Mouse (Mus musculus) testis, postnatal 14 days (tissue): ENCODE measurements around the gene Glyr1.

ENCODE experiments used
- DNase-seq: peaks from one replicate; pipeline ENCODE4 v3.0.0; 2021; ENCODE audit warnings: low spot score

The Glyr1 gene

GRCm38 (mm10) chr16:5049774-5050234 is at the start of gene Glyr1, which contains the start of gene Ubn1:
Gene Glyr1 (minus strand): TSS chr16:5049863.
Gene Ubn1 (plus strand): TSS chr16:5050057.
- peak; percentile 100 for DNase-seq

DNA sequence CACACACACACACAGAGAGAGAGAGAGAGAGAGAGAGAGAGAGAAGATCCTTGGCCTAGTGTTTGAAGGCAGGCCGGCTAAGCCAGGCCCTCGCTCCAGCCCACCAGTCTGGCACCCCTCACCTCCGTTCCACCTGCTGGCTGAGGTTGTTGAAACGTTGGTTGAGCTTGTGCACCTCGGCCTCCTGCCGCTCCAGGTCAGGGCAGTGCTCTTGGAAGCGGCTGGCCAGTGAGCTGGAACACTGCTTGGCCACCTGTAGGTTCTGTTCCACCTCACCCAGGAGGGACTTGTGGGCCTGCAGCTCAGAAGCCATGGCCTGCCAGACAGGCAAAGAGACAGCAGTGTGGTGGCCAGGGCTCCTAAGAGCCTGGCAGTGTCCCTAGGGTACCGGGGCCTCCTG is 46.8 kb upstream of the Glyr1 start:
- DNase-seq = no peak

DNA sequence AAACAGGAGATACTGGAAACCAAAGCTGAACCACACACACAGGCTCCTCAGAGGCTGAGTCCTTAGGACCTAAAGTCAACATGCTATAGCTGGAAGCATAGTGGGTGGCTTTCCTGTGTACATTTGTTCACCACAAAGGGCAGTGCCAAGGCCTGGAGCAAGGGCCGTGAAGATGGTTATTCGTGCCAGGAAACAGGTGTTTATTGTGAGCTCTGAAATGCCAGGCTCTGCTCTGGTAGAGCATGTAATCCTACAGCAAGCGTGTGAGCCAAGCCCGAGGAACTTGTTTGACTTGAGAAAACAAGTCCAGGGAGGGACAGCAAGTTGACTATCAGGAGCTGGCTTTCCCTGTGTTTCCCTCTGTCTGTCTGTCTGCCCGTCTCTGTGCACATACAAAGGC is 43.6 kb upstream of the Glyr1 start:
- DNase-seq = no peak

GRCm38 (mm10) chr16:5089021-5089420 is 39.4 kb upstream of the Glyr1 start:
- DNase-seq = no peak

- no peak for DNase-seq
Observed at GRCm38 (mm10) chr16:5086179-5086578, 36.5 kb upstream of the Glyr1 start.

GRCm38 (mm10) chr16:5085196-5085595 is 35.5 kb upstream of the Glyr1 start:
- no peak for DNase-seq

- no peak for DNase-seq
Observed at GRCm38 (mm10) chr16:5074341-5074740, 24.7 kb upstream of the Glyr1 start.

- no peak for DNase-seq
Observed at GRCm38 (mm10) chr16:5071974-5072373, 22.3 kb upstream of the Glyr1 start.

- no peak for DNase-seq
Observed at GRCm38 (mm10) chr16:5070321-5070720, 20.7 kb upstream of the Glyr1 start.

DNA sequence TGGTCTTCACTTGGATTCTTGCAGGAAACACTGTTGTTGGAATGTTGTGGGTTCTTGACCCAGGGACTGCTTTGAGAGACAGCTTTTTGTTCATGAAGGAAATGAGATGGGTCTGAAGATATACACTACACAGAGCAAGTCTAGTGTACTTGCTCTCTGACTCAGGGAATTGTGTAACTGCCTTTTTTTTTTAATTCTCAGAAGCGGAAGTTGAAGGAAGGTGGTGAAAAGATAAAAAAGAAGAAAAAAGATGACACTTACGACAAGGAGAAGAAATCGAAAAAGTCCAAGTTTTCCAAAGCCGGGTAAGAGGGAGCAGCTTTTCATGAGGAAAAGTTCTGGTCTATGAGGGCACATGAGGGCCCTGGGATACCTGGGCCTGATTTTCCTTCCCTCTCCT is 13.8 kb upstream of the Glyr1 start:
- DNase-seq = no peak

- no peak for DNase-seq
Observed at GRCm38 (mm10) chr16:5058114-5058513, 8.5 kb upstream of the Glyr1 start.

DNA sequence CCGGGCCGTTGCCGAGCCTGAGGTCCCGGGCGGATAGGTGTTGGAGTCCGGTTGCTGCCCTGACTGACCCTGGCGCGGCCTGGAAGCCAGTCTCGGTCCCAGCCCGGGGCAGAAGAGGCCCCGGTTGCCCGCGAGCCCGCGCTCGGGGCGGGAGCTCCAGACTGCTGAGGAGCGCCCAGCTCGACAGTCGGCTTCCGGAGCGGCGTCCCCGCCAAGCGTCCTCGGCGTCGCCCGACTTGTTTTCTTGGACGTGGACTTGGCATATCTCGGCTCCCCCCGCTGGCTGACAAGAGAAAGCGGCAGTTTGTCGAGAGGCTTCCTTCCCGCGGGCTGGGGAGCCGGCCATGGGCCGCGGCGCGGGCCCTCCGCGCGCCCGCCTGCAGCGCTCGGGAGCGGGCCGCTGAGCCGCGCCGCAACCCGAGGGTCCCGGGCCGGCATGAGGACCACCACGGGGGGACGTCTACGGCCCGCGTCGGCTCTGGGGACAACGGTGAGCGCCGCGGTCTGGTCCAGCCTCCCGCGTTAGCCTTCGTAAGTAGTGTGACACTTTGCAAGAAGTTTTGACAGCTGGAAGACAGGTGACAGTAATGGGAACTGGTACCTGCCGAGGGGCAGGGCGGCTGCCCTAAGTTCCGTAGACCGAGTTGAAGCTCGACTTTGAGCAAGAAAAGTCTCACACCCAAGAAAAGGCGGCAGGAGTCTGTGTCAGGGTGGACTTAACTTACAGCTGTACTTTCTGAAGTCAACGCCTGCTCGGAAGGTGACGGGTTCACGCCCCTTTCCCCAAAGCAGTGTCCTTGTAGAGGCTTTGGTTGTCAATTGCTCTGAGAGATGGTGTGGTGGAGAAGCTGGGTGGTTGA is 818 bp upstream of the Glyr1 start:
- DNase-seq = peak; percentile 45

DNA sequence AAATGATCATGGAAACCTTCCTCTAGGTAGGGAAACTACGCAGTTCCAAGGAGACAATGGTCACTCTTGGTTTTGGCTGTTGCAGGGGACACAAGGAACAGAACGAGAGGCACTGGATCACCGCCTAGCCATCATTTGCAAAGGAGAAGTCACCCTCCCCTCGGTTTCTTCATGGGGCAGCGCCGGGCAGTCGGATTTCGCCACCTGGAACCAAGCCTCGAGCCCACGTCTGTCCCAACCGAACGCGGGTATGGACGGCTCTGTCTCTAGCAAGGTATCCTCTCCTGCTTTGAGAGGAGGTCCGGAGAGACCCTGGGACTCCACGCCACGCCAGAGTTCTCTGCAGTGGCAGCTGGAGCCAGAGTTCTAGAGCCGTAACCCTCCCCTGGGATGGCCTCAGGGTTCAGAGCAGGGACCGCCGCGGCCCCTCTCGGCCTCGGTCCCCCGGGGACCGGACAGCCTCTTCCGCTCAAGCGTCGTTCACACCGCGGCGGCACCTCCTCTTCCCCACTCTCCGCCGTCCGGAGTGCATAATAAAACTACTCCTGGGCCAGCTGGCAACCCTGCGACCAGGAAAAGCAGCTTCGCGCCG is 385 bp downstream of the Glyr1 start:
- no peak for DNase-seq

DNA sequence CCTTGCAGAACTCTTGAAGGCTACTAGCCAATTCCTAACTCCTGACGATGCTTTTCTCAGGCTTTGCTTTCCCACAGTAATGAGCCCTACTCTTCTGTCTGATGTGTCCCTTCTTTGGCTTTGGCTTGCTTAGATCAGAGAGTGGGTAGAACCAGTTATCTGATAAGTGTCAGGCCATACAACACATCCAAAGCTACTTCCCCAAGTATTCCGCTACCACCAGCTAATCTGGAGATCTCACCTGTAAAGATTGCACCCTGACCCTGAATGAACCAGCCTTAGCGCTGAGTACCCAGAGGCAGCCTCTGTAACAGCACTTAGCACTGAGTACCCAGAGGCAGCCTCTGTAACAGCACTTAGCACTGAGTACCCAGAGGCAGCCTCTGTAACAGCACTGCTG is 4.3 kb downstream of the Glyr1 start:
- DNase-seq = no peak

DNA sequence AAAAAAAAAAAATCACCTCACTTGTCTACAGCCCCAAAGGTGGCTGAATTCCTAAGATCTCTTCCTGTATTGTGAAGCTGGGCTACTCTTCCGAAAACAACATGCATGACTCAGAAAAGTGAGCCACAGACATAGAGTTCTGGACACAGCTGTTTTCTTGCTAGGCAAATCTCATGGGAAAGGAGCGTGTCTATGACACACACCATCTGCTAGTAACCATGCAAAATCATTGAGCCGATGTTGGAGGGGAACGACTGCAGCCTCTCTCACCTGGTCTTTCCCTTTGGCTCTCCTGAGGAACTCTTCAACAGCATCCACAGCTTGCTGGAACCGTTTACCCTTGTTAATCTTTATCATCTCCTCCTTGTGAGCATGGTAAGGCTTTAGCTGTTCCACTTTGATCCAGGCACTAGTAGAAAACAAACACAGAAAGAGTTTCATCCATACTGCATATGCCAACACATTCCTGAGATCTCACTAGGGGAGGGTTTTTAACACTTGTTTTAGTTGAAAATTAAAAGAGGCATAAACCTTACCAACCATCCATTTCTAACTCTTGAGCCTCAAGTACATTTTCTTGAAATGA is 12.9 kb downstream of the Glyr1 start:
- DNase-seq = no peak

DNA sequence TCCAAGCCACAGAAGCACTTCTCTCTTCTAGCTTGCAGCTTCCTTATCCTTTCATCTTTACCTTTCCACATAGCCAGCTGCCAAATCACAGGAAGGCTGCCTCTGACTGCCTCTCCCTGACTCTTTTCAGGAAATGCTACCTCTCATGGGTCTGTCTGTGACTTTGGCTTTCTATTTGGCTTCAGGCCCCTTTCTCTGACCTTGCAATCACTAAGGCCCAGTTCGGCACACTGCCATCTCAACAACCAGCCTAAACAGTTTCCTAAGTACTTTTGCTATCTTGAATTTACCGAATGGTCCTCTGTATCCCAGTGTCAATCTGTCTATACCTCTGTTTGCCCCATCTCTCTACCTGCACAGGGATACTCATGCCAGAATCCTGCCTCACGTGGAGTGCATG is 14.1 kb downstream of the Glyr1 start:
- DNase-seq = no peak

DNA sequence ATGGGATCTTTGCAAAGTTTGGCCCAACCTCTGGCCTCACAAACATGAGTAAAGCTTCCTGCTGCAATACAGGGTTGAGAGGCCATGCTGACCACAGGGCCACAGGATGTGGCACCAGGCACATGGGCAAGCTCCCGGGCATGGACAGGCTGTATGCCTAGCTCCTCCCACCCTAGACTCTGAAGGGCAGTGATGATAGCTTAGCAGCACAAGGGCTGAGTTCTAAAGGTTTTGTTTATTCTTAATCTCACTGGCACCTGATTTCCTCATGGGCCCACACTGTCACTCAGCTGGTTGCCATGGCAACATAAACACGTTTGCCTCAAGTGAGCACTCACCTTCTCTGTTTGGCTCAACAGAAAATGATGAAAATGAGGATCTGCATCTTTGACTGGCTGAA is 19.8 kb downstream of the Glyr1 start:
- DNase-seq = no peak

GRCm38 (mm10) chr16:5024021-5024420 is 25.6 kb downstream of the Glyr1 start:
- DNase-seq = no peak

- no peak for DNase-seq
Observed at GRCm38 (mm10) chr16:5014578-5014977, 35.1 kb downstream of the Glyr1 start.

DNA sequence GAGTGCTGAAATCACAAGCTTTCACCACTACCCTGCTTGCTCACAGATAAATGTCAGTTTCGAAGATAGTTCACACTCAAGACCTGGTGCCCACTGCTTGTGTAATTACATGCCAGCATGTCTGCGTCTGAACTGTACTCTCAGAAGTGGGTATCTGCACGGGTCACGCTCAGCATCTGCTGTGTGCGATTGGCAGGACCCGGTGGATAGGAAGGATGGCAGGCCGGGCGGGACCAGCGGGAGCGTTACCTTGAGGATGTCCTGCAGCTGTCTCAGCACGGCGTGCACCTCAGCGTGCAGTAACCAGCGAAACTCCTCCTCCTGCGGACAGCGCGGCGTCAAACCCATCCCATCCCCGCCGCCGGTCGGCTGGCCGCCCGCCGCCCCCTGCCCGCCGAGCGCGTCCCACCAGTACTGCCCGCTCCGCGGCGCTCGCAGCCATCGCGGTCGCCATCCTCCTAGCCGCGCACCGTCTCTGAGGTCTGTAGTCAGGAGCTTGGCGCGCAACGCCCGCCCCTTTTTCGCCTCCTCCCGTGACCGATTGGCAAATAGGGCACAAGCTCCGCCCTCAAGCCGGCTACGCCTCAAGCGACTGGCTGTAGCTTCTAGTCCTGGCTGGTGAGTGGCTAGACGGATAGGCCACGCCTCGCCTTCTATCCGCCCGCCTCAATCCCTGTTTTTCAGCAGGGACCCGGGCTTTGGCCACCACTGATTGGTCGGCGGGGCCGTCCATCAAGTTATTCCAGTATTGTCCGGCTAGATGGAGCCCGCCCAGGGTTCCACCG is 36.4 kb downstream of the Glyr1 start, which contains the start of gene Rogdi:
TSS of gene Rogdi (minus strand) at position 500 of the 785 bp plus-strand sequence.
- peak; percentile 99 for DNase-seq

DNA sequence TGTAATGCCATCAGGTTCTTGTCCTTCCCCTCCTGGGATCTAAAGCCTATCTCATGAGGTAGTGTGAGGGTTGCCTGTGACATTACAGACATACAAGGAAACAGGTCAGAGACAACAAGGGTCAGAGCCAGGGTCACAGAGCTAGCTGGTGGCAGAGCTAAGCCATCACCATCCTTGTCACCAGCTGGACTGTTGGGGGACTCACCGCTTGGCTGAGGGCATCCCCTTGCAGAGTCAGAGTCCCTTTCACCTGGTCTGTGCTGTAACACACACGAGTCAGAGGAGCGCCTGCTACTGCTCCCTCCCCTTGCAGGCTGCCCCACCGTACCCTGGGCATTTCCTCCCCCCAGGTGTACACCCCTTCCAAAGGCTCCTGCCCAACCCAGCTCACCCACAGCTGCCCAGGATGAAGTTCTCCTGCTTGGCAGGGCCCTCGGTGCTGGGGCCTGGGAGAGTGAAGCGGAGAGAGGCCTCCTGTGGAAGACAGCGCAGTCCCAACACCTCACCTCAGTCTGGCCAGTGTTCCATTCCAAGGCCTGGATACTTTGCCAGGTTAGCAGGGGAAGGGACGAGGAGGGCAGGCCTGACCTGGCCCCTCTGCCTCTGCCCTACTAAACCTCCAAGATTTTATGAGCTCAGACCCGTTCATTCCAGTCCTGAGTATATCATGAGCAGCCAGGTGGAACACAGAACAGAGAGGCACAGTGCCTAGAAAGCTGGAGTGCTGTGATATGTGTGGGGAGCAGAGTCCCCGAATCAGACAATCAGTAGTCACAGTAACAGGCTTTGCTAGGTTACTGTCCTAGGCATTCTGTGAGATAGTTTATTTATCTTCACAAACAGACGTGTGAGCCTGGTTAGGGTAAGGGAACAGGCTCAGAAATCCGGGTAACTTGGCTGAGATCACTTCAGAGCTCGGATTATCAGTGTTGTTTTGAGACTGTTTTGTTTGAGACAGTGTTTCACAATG is 37.3 kb downstream of the Glyr1 start:
- no peak for DNase-seq
